Mouse (Mus musculus) lung, embryonic 15.5 days (tissue): ENCODE measurements around the gene Flywch1. TPM values are rescaled to one million over a fixed set of nuclear protein-coding genes. Genes with fewer than 3 reads are reported as not detected.

Experiments used
- ATAC-seq: fragments of 200-750 bp; cut with Nextera tagmentation; 2 replicates; pipeline ENCODE4 v1.8.0; 2017; ENCODE audit warnings: moderate number of reproducible peaks, borderline replicate concordance; ENCODE audit not compliant: low FRiP score, low TSS enrichment; ENCODE audit errors: extremely low read depth
- H3K27ac ChIP-seq: fragments of 300-500 bp; sonication (generic); 2 replicates; pipeline ENCODE4 v1.5.1; 2015; ENCODE audit warnings: moderate library complexity, mild to moderate bottlenecking, inconsistent platforms
- H3K27me3 ChIP-seq: fragments of 300-500 bp; sonication (generic); 2 replicates; pipeline ENCODE4 v1.6.1; 2015; ENCODE audit warnings: inconsistent platforms
- H3K36me3 ChIP-seq: fragments of 300-500 bp; sonication (generic); 2 replicates; pipeline ENCODE4 v1.6.1; 2015; ENCODE audit warnings: inconsistent platforms
- H3K4me1 ChIP-seq: fragments of 300-500 bp; sonication (generic); 2 replicates; pipeline ENCODE4 v1.6.1; 2015; ENCODE audit warnings: inconsistent platforms
- H3K4me2 ChIP-seq: fragments of 300-500 bp; sonication (generic); 2 replicates; pipeline ENCODE4 v1.6.1; 2015; ENCODE audit warnings: inconsistent platforms, mild to moderate bottlenecking, moderate library complexity
- H3K4me3 ChIP-seq: fragments of 300-500 bp; sonication (generic); 2 replicates; pipeline ENCODE4 v1.5.1; 2015; ENCODE audit warnings: mild to moderate bottlenecking, inconsistent platforms
- H3K9ac ChIP-seq: fragments of 300-500 bp; sonication (generic); 2 replicates; pipeline ENCODE4 v1.6.1; 2015; ENCODE audit warnings: inconsistent platforms
- H3K9me3 ChIP-seq: fragments of 300-500 bp; sonication (generic); 2 replicates; pipeline ENCODE4 v1.6.1; 2016; ENCODE audit warnings: inconsistent platforms
- WGBS: fragments of 180-500 bp; shearing (Covaris S2); methylation state at CpG from one replicate; pipeline ENCODE4 v1.1.7; 2015; 5-methylcytosine and 5-hydroxymethylcytosine counted together
- polyA plus RNA-seq: library from polyadenylated mRNA; unstranded; fragments of >200 nt; fragmentation: Nextera tagmentation; extraction: Ambion mirVana; gene quantifications from 2 replicates; pipeline ENCODE4 v1.2.1, GENCODE M21; 2015

Flywch1 gene
- polyA plus RNA-seq: 70.5 TPM in 2 replicates

DNA sequence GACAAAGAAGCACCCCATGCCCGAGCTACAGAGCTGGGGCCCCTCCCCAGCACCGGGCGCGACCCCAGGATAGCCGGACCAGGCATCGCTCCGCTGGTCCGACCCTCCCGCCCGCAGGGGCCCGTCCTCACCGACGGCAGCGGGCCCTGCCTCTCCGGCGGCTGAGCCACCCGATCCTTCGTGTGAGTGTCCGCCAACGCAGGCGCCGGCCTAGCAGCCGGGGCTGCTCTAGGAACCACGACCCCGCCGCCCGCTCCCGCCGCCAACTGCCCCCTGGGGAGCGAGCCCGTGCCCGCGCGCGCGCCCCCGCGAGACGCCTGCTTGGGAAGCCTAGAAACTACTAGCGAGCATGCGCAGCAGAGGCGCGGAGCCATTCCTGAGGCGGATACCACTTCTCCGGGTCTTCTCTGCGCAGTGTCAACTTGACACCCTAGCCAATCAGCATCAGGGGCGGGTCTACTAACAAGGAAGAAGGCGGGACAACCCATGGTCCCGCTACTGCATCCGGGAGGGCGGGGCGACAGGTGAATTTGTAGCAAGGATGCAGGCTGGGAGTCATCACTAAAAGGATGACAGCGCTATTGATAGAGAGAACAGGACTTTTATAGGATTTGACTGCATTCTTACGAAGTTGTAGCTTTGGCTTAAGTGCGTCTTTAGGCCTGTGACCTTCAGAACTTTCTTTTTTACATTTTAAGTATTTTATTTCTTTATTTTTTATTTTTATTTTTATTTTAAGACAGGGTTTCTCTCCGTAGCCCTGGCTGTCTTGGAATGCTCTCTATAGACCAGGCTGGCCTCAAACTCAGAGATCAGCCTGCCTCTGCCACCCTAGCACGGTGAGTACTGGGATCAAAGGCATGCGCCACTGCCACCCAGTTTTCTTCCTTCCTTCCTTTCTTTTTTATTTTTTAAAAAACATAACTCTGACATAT lies at the start of gene Flywch1:
TSS of gene Flywch1 (minus strand) at position 319 of the 935 bp plus-strand sequence.
- Histone ChIP-seq H3K4me3 (peak within 1 kb of the TSS; percentile 78), H3K4me1 (peaks cover 8% of the 10 kb centered on the region; the same call in 1 of the 2 replicates), H3K27ac (peak within 1 kb of the TSS; percentile 79), H3K4me2 (peak within 1 kb of the TSS; percentile 66), H3K27me3 (no peaks in the 10 kb centered on the region), H3K9ac (peak within 1 kb of the TSS; percentile 90), H3K36me3 (no peaks in the 10 kb centered on the region), H3K9me3 (no peaks in the 10 kb centered on the region)
- 3% methylated on average over 58 of the region's 58 CpGs for WGBS
- peak; percentile 98 for ATAC-seq

DNA sequence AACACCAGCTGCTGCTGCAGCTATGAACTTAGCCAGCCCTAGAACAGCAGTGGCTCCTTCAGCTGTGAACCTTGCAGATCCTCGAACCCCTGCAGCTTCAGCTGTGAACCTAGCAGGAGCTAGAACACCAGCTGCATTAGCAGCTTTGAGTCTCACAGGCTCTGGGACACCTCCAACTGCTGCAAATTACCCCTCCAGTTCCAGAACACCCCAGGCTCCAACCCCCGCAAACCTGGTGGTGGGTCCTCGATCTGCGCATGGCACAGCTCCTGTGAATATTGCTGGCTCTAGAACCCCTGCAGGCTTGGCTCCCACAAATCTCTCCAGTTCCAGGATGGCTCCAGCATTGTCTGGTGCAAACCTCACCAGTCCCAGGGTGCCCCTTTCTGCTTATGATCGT lies 49.3 kb upstream of the Flywch1 start:
- Histone ChIP-seq H3K27me3 (no peaks in the 10 kb centered on the region), H3K27ac (no peak overlapping the region), H3K4me2 (no peak overlapping the region), H3K36me3 (peaks cover 99% of the 10 kb centered on the region), H3K9ac (no peak overlapping the region), H3K4me3 (no peak overlapping the region), H3K4me1 (no peaks in the 10 kb centered on the region), H3K9me3 (peaks cover 12% of the 10 kb centered on the region; the same call in 1 of the 2 replicates)
- 97% methylated on average over 5 of the region's 5 CpGs for WGBS
- no peak for ATAC-seq

DNA sequence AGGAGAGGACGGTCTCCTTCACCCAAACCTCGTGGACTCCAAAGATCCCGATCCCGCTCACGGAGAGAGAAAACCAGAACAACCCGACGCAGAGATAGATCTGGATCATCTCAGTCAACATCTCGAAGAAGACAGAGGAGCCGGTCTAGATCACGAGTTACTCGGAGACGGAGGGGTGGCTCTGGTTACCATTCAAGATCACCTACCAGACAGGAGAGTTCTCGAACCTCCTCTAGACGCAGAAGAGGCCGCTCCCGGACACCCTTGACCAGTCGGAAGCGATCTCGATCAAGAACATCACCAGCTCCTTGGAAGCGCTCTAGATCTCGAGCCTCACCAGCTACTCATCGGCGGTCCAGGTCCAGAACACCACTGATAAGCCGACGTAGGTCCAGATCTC lies 47.8 kb upstream of the Flywch1 start:
- no peak overlapping the region for H3K9ac ChIP-seq
- WGBS: 97% methylated on average over 25 of the region's 25 CpGs
- peaks cover 12% of the 10 kb centered on the region; the same call in 1 of the 2 replicates for H3K9me3 ChIP-seq
- H3K27ac ChIP-seq: no peak overlapping the region
- H3K4me2 ChIP-seq: no peak overlapping the region
- ATAC-seq: no peak
- H3K27me3 ChIP-seq: no peaks in the 10 kb centered on the region
- H3K4me3 ChIP-seq: no peak overlapping the region
- H3K4me1 ChIP-seq: no peaks in the 10 kb centered on the region
- H3K36me3 ChIP-seq: peaks cover 99% of the 10 kb centered on the region

DNA sequence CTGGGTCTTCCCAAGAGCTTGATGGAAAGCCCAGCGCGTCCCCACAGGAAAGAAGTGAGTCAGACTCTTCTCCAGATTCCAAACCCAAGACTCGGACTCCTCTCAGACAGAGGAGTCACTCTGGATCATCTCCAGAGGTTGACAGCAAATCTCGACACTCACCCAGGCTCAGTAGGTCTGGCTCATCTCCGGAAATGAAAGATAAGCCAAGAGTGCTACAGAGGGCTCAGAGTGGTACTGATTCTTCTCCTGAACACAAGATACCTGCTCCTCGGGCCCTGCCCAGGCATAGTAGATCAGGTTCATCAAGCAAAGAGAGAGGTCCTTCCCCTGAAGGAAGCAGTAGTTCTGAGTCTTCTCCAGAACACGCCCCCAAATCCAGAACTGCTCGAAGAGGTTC lies 47.2 kb upstream of the Flywch1 start:
- peaks cover 12% of the 10 kb centered on the region; the same call in 1 of the 2 replicates for H3K9me3 ChIP-seq
- WGBS: 97% methylated on average over 8 of the region's 8 CpGs
- H3K36me3 ChIP-seq: peaks cover 99% of the 10 kb centered on the region
- no peak overlapping the region for H3K4me3 ChIP-seq
- no peak overlapping the region for H3K9ac ChIP-seq
- no peak overlapping the region for H3K4me2 ChIP-seq
- H3K4me1 ChIP-seq: no peaks in the 10 kb centered on the region
- no peak overlapping the region for H3K27ac ChIP-seq
- ATAC-seq: no peak
- H3K27me3 ChIP-seq: no peaks in the 10 kb centered on the region

DNA sequence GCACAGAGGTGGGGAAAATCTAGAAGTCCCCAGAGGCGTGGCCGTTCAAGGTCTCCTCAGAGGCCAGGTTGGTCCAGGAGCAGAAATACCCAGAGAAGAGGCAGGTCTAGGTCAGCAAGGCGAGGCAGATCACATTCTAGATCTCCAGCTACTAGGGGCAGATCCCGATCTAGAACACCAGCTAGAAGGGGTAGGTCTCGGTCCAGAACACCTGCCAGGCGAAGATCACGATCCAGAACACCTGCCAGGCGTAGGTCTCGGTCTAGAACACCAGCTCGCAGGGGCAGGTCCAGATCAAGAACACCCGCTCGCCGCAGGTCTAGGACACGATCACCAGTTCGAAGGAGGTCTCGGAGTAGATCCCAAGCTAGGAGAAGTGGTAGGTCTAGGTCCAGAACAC lies 44.2 kb upstream of the Flywch1 start:
- Histone ChIP-seq H3K9ac (no peak overlapping the region), H3K4me3 (no peak overlapping the region), H3K36me3 (peaks cover 97% of the 10 kb centered on the region), H3K4me2 (no peak overlapping the region), H3K27me3 (no peaks in the 10 kb centered on the region), H3K27ac (no peak overlapping the region), H3K9me3 (peaks cover 12% of the 10 kb centered on the region; the same call in 1 of the 2 replicates), H3K4me1 (no peaks in the 10 kb centered on the region)
- no peak for ATAC-seq
- 98% methylated on average over 16 of the region's 16 CpGs for WGBS

DNA sequence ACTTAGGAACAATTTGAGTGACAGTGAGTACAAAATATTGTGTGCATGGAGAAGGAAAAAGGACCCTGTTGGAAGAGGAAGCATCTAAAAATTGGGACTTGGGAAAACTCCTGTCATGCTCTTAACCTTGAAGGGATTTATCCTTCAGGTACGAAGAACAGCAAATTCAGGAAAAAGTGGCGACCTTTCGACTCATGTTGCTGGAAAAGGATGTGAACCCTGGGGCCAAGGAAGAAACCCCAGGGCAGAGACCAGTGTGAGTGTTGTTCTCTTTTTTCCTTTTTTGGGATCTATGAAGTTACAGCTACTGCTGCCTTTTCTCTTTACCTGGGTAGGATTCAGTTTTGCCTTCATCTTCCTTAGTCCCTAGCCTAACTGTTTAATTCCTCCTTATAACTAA lies 36.5 kb upstream of the Flywch1 start:
- H3K27ac ChIP-seq: no peak overlapping the region
- H3K4me3 ChIP-seq: no peak overlapping the region
- H3K27me3 ChIP-seq: no peaks in the 10 kb centered on the region
- no peak overlapping the region for H3K9ac ChIP-seq
- peaks cover 26% of the 10 kb centered on the region for H3K4me1 ChIP-seq
- 89% methylated on average over 3 of the region's 3 CpGs for WGBS
- H3K4me2 ChIP-seq: no peak overlapping the region
- ATAC-seq: no peak
- H3K36me3 ChIP-seq: peaks cover 63% of the 10 kb centered on the region
- no peaks in the 10 kb centered on the region for H3K9me3 ChIP-seq

DNA sequence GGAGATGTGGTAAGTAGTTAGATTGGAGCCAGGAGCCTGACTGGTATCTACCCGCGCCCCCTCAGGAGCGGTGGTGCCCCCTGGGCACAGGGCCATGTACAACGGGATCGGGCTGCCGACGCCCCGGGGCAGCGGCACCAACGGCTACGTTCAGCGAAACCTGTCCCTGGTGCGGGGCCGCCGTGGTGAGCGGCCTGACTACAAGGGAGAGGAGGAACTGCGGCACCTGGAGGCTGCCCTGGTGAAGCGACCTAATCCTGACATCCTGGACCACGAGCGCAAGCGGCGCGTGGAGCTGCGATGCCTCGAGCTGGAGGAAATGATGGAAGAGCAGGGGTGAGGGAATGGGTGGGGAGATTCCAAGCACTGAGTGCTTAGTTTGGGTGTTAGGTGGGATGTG lies 35.5 kb upstream of the Flywch1 start:
- no peak overlapping the region for H3K27ac ChIP-seq
- no peak for ATAC-seq
- H3K4me1 ChIP-seq: peaks cover 29% of the 10 kb centered on the region
- no peaks in the 10 kb centered on the region for H3K9me3 ChIP-seq
- no peak overlapping the region for H3K9ac ChIP-seq
- H3K36me3 ChIP-seq: peaks cover 52% of the 10 kb centered on the region
- H3K4me2 ChIP-seq: peak overlapping the region; percentile 73
- H3K27me3 ChIP-seq: no peaks in the 10 kb centered on the region
- H3K4me3 ChIP-seq: 0 out of 2 replicates have a peak overlapping the region, but pooled peaks have one; percentile 11
- 67% methylated on average over 25 of the region's 25 CpGs for WGBS

DNA sequence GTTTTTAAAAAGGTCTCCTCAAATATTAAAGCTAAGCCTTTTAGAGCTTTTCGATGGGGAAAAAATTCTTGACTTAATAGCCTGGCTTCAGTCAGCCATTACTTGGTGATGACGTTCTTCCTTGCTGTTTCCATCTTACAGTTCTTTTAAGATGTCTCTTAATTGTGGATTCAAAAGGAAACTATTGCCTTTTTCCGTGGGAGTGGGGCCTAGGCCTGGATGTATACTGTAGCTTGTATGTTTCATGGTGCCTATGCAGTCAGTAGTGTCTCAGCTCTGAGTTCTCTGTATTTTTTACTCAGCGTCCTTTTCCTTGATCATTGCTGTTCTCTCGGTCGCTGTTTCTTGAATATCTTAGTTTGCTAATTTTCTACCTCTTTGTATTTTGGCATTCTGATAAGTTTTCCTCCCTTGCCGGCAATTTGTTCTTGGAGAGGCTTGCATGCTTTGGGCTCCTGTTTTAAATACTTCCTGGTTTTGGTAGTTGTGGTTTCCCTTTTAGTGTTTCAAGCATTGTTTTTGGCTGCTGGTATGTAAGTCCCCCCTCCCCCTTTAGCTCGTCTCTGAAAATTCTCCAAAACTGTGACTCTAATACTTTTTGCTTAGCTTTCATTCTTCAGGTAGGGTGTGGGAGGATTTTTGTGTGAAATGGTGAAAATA lies 33.2 kb upstream of the Flywch1 start:
- WGBS: under 1% methylated on average over 8 of the region's 8 CpGs
- 0 out of 2 replicates have a peak overlapping the region, but pooled peaks have one; percentile 17 for H3K27ac ChIP-seq

DNA sequence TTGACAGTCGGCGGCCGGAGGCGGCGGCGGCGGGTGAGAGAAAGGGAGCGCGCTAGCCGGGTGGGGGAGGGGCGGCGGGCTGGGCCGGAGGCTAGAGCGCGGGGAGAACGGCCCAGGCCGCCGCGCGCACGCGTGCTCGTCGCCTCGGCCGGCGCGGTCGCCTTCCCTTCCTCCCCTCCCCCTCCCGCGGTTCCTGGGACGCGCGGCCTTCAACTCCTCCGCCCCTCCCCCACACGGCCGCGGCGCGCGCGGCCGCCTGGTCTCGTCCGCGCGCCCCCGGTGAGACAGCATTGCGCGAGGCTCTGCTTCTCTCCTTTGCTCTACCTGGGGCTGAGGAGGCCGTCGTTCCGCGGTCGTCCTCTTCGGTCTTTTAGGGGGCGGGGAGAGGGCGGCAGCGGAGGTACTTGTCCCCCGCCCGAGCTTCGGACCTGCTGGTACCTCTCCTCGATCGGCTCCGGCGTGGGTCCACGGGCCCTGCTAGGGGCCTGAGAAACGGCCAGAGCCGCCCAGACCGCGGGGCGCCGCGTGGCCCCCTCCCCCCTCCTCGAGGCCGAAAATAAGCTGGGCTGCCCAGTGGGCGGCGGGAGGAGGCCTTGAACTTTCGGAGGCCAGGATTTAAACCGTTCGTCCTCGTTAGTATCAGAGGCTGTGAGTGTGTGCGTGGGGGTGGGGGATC lies 32.1 kb upstream of the Flywch1 start:
- 1% methylated on average over 69 of the region's 83 CpGs for WGBS
- Histone ChIP-seq H3K9ac (peak overlapping the region; percentile 98), H3K27me3 (no peaks in the 10 kb centered on the region), H3K36me3 (peaks cover 19% of the 10 kb centered on the region), H3K4me3 (peak overlapping the region; percentile 86), H3K9me3 (no peaks in the 10 kb centered on the region), H3K4me1 (peaks cover 29% of the 10 kb centered on the region), H3K4me2 (peak overlapping the region; percentile 73), H3K27ac (peak overlapping the region; percentile 96)
- ATAC-seq: peak; percentile 65

More for the DNA sequence above, 33.2 kb upstream of the Flywch1 start:
- Histone ChIP-seq H3K36me3 (peaks cover 29% of the 10 kb centered on the region), H3K4me3 (peak overlapping the region; percentile 86), H3K4me1 (peaks cover 29% of the 10 kb centered on the region), H3K4me2 (peak overlapping the region; percentile 73), H3K27me3 (no peaks in the 10 kb centered on the region), H3K9me3 (no peaks in the 10 kb centered on the region), H3K9ac (peak overlapping the region; percentile 98)
- ATAC-seq: no peak

DNA sequence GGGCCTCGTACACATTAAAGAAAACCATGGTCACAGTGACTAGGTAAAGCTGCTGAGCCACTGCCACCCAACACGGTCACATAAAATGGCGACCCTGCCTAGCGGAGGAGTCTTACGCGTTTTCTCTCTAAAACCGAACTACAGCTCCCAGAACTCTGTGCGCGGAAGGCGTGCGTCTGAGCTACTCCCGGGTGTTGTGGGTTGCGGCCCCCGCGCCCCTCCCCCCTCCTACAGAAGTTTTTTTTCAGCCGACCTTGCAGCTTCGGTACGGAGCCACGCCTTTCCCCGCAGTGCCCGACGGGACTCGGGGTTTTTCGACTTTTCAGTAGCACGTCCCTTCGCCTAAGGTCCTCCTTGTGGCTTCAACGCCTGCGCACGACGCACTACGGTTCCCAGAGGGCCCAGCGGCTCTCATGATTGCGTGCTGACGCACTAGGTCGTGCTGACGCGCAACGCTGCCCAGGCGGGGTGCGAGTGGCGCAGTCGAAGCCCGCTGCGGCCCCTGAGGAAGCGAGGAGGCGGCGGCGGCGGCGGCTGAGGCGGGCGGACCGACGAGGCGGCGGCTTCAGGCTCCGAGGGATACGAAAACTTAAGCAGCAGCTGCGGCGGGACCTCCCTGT lies 31.5 kb upstream of the Flywch1 start:
- Histone ChIP-seq H3K9me3 (no peaks in the 10 kb centered on the region), H3K9ac (peak overlapping the region; percentile 98), H3K4me1 (peaks cover 29% of the 10 kb centered on the region), H3K36me3 (peaks cover 12% of the 10 kb centered on the region), H3K4me3 (peak overlapping the region; percentile 86), H3K4me2 (peak overlapping the region; percentile 59), H3K27ac (peak overlapping the region; percentile 96), H3K27me3 (no peaks in the 10 kb centered on the region)
- WGBS: under 1% methylated on average over 60 of the region's 60 CpGs
- ATAC-seq: peak; percentile 99

DNA sequence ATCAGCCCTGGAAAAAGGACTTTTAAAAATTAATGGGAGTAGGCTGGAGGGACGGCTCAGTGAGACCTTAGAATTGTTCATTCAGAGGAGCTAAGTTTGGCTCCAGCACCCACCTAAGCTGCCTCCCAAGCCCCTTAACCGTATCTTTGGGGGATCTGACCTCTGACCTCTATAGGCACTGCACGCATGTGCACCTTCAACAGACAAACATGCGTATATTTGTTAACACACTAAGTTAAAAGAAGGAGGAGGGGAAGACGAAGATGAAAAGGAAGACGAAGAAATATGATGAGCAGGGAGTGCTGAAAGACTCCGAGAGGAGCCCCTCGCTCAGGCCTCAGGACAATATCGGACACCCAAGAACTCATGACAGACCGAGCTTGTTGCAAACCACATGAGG lies 30.2 kb upstream of the Flywch1 start:
- H3K4me1 ChIP-seq: peaks cover 22% of the 10 kb centered on the region
- no peaks in the 10 kb centered on the region for H3K9me3 ChIP-seq
- WGBS: 90% methylated on average over 10 of the region's 10 CpGs
- no peak overlapping the region for H3K27ac ChIP-seq
- no peak overlapping the region for H3K4me2 ChIP-seq
- no peak overlapping the region for H3K4me3 ChIP-seq
- no peak overlapping the region for H3K9ac ChIP-seq
- no peaks in the 10 kb centered on the region for H3K27me3 ChIP-seq
- H3K36me3 ChIP-seq: no peaks in the 10 kb centered on the region
- ATAC-seq: no peak
